Mouse (Mus musculus) embryonic facial prominence, embryonic 15.5 days (tissue): ENCODE measurements around the gene Shox2. TPM values are rescaled to one million over a fixed set of nuclear protein-coding genes. Genes with fewer than 3 reads are reported as not detected.

ENCODE experiments used
- ATAC-seq: fragments of 200-750 bp; cut with Nextera tagmentation; 2 replicates; pipeline ENCODE4 v1.8.0; 2017; ENCODE audit warnings: low read depth, moderate TSS enrichment; ENCODE audit not compliant: insufficient number of reproducible peaks, low FRiP score, low TSS enrichment
- H3K27ac ChIP-seq: fragments of 300-500 bp; sonication (generic); replicated peaks from 2 replicates; pipeline ENCODE4 v1.5.1; 2015; ENCODE audit warnings: mild to moderate bottlenecking, inconsistent platforms
- H3K27me3 ChIP-seq: fragments of 300-500 bp; sonication (generic); 2 replicates; pipeline ENCODE4 v1.6.1; 2015; ENCODE audit warnings: inconsistent platforms
- H3K36me3 ChIP-seq: fragments of 300-500 bp; sonication (generic); 2 replicates; pipeline ENCODE4 v1.6.1; 2015; ENCODE audit warnings: mild to moderate bottlenecking, inconsistent platforms
- H3K4me1 ChIP-seq: fragments of 300-500 bp; sonication (generic); 2 replicates; pipeline ENCODE4 v1.6.1; 2015; ENCODE audit warnings: inconsistent platforms
- H3K4me2 ChIP-seq: fragments of 300-500 bp; sonication (generic); replicated peaks from 2 replicates; pipeline ENCODE4 v1.6.1; 2015; ENCODE audit warnings: mild to moderate bottlenecking, inconsistent platforms
- H3K4me3 ChIP-seq: fragments of 300-500 bp; sonication (generic); replicated peaks from 2 replicates; pipeline ENCODE4 v1.5.1; 2015; ENCODE audit warnings: mild to moderate bottlenecking, inconsistent platforms
- H3K9ac ChIP-seq: fragments of 300-500 bp; sonication (generic); 2 replicates; pipeline ENCODE4 v1.6.1; 2015; ENCODE audit warnings: inconsistent platforms
- H3K9me3 ChIP-seq: fragments of 300-500 bp; sonication (generic); replicated peaks from 2 replicates; pipeline ENCODE4 v1.6.1; 2016; ENCODE audit warnings: inconsistent platforms
- WGBS: fragments of 180-500 bp; shearing (Covaris S2); methylation state at CpG from one replicate; pipeline ENCODE4 v1.1.7; 2015; 5-methylcytosine and 5-hydroxymethylcytosine counted together
- polyA plus RNA-seq: library from polyadenylated mRNA; unstranded; fragments of >200 nt; fragmentation: Nextera tagmentation; extraction: Ambion mirVana; gene quantifications from 2 replicates; pipeline ENCODE4 v1.2.1, GENCODE M21; 2015

Shox2 gene
- polyA plus RNA-seq, 1 experiment from 2014 or later, result 30.8 TPM

- Histone ChIP-seq H3K36me3 (no peaks in the 10 kb centered on the region), H3K4me3 (no peak overlapping the region), H3K4me1 (no peaks in the 10 kb centered on the region), H3K27me3 (no peaks in the 10 kb centered on the region), H3K9ac (no peak overlapping the region), H3K9me3 (no peaks in the 10 kb centered on the region), H3K27ac (no peak overlapping the region), H3K4me2 (no peak overlapping the region)
- WGBS, result 59% methylated on average over 2 of the region's 2 CpGs
- ATAC-seq, result no peak
Observed at GRCm38 (mm10) chr3:66955126-66955525, 26.4 kb downstream of the Shox2 start.

- Histone ChIP-seq H3K4me2 (no peak overlapping the region), H3K9ac (no peak overlapping the region), H3K27ac (no peak overlapping the region), H3K9me3 (no peaks in the 10 kb centered on the region), H3K27me3 (no peaks in the 10 kb centered on the region), H3K4me1 (no peaks in the 10 kb centered on the region), H3K36me3 (no peaks in the 10 kb centered on the region), H3K4me3 (no peak overlapping the region)
- 72% methylated on average over 10 of the region's 10 CpGs for WGBS
- ATAC-seq, result no peak
Observed at GRCm38 (mm10) chr3:66939675-66940074, 41.9 kb downstream of the Shox2 start.

DNA sequence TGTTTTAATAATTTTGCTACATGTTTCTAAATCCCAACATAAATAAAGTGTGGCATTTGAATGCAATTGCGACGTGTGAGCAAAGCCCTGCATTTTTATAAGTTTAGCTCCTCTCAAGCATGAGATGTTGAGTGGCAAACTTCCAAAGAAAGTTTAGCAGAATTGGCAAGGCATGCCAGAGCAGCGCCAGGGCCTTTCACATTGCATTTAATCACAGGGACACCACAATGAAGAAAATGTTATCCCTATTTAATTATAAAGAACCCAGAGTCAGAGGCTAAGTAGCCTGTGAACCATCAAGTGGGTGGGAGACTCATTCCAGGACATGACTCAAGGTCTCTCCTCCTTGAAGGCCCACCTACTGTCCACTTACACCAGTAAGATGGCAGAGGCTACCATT is 59.1 kb downstream of the Shox2 start:
- no peak overlapping the region for H3K4me3 ChIP-seq
- H3K27ac ChIP-seq, result no peak overlapping the region
- no peaks in the 10 kb centered on the region for H3K36me3 ChIP-seq
- no peaks in the 10 kb centered on the region for H3K27me3 ChIP-seq
- 30% methylated on average over 3 of the region's 3 CpGs for WGBS
- no peaks in the 10 kb centered on the region for H3K4me1 ChIP-seq
- no peak overlapping the region for H3K4me2 ChIP-seq
- no peak overlapping the region for H3K9ac ChIP-seq
- ATAC-seq, result no peak
- no peaks in the 10 kb centered on the region for H3K9me3 ChIP-seq

Other genes with a start within 250 kb of the Shox2 start
- 38.4 and 39.6 TPM in 2 replicates for gene Rsrc1, start 381 bp downstream of the Shox2 start, polyA plus RNA-seq